Mouse (Mus musculus) heart, postnatal 0 days (tissue): ENCODE results near the gene Ky. TPM values are rescaled to one million over a fixed set of nuclear protein-coding genes. Genes with fewer than 3 reads are reported as not detected.

ENCODE experiments used
- ATAC-seq: fragments of 200-750 bp; cut with Nextera tagmentation; 2 replicates; pipeline ENCODE4 v1.8.0; 2017; ENCODE audit warnings: low read depth, moderate number of reproducible peaks, moderate library complexity; ENCODE audit not compliant: insufficient read depth
- DNase-seq: peaks from one replicate; pipeline ENCODE4 v3.0.0-alpha.2; 2016; ENCODE audit warnings: low spot score
- H3K27ac ChIP-seq: fragments of 300-500 bp; sonication (generic); 2 replicates; pipeline ENCODE4 v1.5.1; 2014; ENCODE audit warnings: low read depth, mild to moderate bottlenecking
- H3K27me3 ChIP-seq: fragments of 300-500 bp; sonication (generic); 2 replicates; pipeline ENCODE4 v1.6.1; 2014; ENCODE audit warnings: low read length, mixed read lengths; ENCODE audit not compliant: control insufficient read depth, insufficient read depth
- H3K36me3 ChIP-seq: fragments of 300-500 bp; sonication (generic); replicated peaks from 2 replicates; pipeline ENCODE4 v1.6.1; 2014; ENCODE audit warnings: low read length, mixed read lengths; ENCODE audit not compliant: control insufficient read depth, insufficient read depth
- H3K4me1 ChIP-seq: fragments of 300-500 bp; sonication (generic); 2 replicates; pipeline ENCODE4 v1.6.1; 2014; ENCODE audit warnings: antibody characterized with exemption; ENCODE audit not compliant: control insufficient read depth, insufficient read depth
- H3K4me2 ChIP-seq: fragments of 300-500 bp; sonication (generic); 2 replicates; pipeline ENCODE4 v1.6.1; 2014; ENCODE audit warnings: low read depth, mild to moderate bottlenecking, low read length, moderate library complexity
- H3K4me3 ChIP-seq: fragments of 300-500 bp; sonication (generic); 2 replicates; pipeline ENCODE4 v1.5.1; 2014; ENCODE audit warnings: low read depth, low read length
- H3K9ac ChIP-seq: fragments of 300-500 bp; sonication (generic); replicated peaks from 2 replicates; pipeline ENCODE4 v1.6.1; 2014; ENCODE audit warnings: low read depth, low read length, mixed read lengths
- H3K9me3 ChIP-seq: fragments of 300-500 bp; sonication (generic); replicated peaks from 2 replicates; pipeline ENCODE4 v1.6.1; 2016; ENCODE audit warnings: low read length; ENCODE audit not compliant: control insufficient read depth
- CTCF ChIP-seq: IDR thresholded peaks from 2 replicates; pipeline ENCODE4 v1.5.1; 2016; ENCODE audit warnings: antibody characterized with exemption, control low read depth, low read depth
- EP300 ChIP-seq: IDR thresholded peaks from 2 replicates; pipeline ENCODE4 v1.6.1; 2016; ENCODE audit warnings: antibody characterized with exemption, low read depth
- WGBS: fragments of 180-500 bp; shearing (Covaris S2); extraction: QIAGEN DNeasy Blood & Tissue Kit; methylation state at CpG from one replicate; pipeline ENCODE4 v1.1.7; 2014; 5-methylcytosine and 5-hydroxymethylcytosine counted together
- polyA plus RNA-seq: library from polyadenylated mRNA; unstranded; fragments of >200 nt; fragmentation: Nextera tagmentation; extraction: Ambion mirVana; gene quantifications from 2 replicates; pipeline ENCODE4 v1.2.1, GENCODE M21; 2015
- total RNA-seq: library from RNA; depleted of rRNA; stranded (reverse); fragments of >200 nt; gene quantifications from 2 replicates; pipeline ENCODE4 v1.2.3, GENCODE M21; 2014; ENCODE audit warnings: low replicate concordance

The Ky gene
- total and polyA plus RNA-seq, 2 experiments from 2014 or later: 2.1 to 22.1 TPM

DNA sequence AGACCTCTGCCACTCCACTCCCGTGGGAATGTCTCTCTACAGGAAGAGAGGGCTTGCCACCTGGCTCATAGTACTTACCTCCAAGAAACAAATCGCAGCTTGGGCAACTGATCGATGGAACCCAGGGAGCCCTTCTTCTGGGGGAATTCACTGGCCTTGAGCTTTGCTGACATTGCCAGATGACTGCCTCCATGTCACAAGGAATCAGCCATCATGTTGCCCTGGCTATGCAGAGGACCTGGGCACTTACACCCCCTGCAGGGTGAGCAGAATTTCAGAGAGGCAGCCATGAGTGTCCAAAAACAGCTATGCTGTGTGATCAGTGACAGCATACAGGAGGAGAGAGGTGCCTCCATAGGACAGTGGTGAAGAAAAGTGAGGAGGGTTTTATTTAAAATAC is 48.2 kb downstream of the Ky start:
- H3K27me3 ChIP-seq: no peaks in the 10 kb centered on the region
- H3K4me2 ChIP-seq: no peak overlapping the region
- DNase-seq: no peak
- 84% methylated on average over 3 of the region's 3 CpGs for WGBS
- H3K4me3 ChIP-seq: no peak overlapping the region
- H3K9ac ChIP-seq: no peak overlapping the region
- no peak overlapping the region for H3K27ac ChIP-seq
- H3K4me1 ChIP-seq: no peaks in the 10 kb centered on the region
- TF ChIP-seq CTCF (no peak), EP300 (no peak)
- H3K9me3 ChIP-seq: no peaks in the 10 kb centered on the region
- H3K36me3 ChIP-seq: no peaks in the 10 kb centered on the region
- ATAC-seq: no peak

DNA sequence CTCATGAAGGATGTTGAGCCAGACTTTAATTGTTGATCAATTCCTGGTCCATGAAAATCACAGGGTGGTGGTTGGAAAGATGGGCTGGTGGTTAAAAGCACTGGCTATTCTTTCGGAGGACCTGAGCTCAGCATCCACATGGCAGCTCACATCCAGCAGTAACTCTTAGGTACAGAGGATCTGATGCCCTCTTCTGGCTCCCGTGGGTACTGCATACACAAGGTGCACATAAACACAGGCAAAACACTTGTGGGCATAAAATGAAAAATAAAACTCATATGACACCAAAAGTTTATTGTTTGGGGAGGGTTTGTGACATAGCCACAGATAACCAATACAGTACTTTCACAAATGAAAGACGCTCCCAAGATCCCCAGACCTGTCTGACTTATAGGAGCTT is 52.9 kb downstream of the Ky start:
- 81% methylated on average over 3 of the region's 3 CpGs for WGBS
- H3K4me1 ChIP-seq: no peaks in the 10 kb centered on the region

GRCm38 (mm10) chr9:102572888-102573287 is 67.3 kb downstream of the Ky start:
- DNase-seq: no peak
- no peak for ATAC-seq
- Histone ChIP-seq H3K9ac (no peak overlapping the region), H3K4me2 (no peak overlapping the region), H3K27me3 (no peaks in the 10 kb centered on the region), H3K4me1 (no peaks in the 10 kb centered on the region), H3K4me3 (no peak overlapping the region), H3K9me3 (no peaks in the 10 kb centered on the region), H3K36me3 (no peaks in the 10 kb centered on the region), H3K27ac (no peak overlapping the region)
- no peak for TF ChIP-seq EP300
- TF ChIP-seq CTCF: no peak
- WGBS: 71% methylated on average over 5 of the region's 5 CpGs

More for the DNA sequence above, 52.9 kb downstream of the Ky start:
- H3K27me3 ChIP-seq: no peaks in the 10 kb centered on the region
- H3K4me2 ChIP-seq: no peak overlapping the region
- H3K27ac ChIP-seq: no peak overlapping the region
- TF ChIP-seq EP300: no peak
- no peak for TF ChIP-seq CTCF
- no peak overlapping the region for H3K4me3 ChIP-seq
- no peak for DNase-seq
- H3K9ac ChIP-seq: no peak overlapping the region
- H3K9me3 ChIP-seq: no peaks in the 10 kb centered on the region
- no peak for ATAC-seq
- no peaks in the 10 kb centered on the region for H3K36me3 ChIP-seq

GRCm38 (mm10) chr9:102577480-102577879 is 71.9 kb downstream of the Ky start:
- Histone ChIP-seq H3K4me2 (no peak overlapping the region), H3K9me3 (no peaks in the 10 kb centered on the region), H3K27ac (no peak overlapping the region), H3K4me1 (no peaks in the 10 kb centered on the region), H3K36me3 (no peaks in the 10 kb centered on the region), H3K4me3 (no peak overlapping the region), H3K27me3 (no peaks in the 10 kb centered on the region), H3K9ac (no peak overlapping the region)
- no peak for TF ChIP-seq CTCF
- TF ChIP-seq EP300: no peak
- peak; percentile 51 for DNase-seq
- ATAC-seq: no peak
- WGBS: 50% methylated on average over 5 of the region's 5 CpGs

DNA sequence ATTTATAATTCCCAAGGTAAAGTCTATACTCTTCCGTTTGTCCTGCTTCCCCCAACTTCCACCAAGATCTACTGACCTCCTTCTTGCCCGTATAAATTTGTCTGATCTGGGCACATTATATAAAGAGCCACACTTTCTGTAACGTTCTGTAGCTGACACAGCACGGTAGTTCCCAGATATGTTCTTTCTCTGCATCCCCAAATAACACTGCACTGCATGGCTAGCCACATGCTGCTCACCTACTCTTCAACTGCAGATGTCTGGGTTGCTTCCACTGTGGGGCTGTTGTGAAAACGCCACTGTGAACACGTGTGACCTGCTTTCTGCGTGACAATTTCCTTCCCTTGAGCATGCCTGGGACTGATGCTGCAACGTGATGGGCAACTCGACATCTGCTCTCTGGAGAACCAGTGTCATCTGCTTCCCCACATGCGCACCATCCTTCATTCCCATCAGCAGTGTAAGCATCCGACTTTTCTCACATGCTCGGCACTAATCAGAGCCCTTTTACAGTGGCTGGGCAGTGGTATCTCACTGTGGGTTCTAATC is 76.4 kb downstream of the Ky start:
- Histone ChIP-seq H3K4me1 (no peaks in the 10 kb centered on the region), H3K4me2 (no peak overlapping the region), H3K36me3 (peaks cover 23% of the 10 kb centered on the region), H3K4me3 (no peak overlapping the region), H3K27me3 (no peaks in the 10 kb centered on the region), H3K9me3 (no peaks in the 10 kb centered on the region), H3K9ac (no peak overlapping the region), H3K27ac (no peak overlapping the region)
- TF ChIP-seq EP300 (no peak), CTCF (no peak)
- 68% methylated on average over 12 of the region's 12 CpGs for WGBS
- DNase-seq (no peak), ATAC-seq (no peak)

- no peak overlapping the region for H3K4me3 ChIP-seq
- ATAC-seq (no peak), DNase-seq (no peak)
- no peak overlapping the region for H3K4me2 ChIP-seq
- peaks cover 37% of the 10 kb centered on the region for H3K36me3 ChIP-seq
- 88% methylated on average over 5 of the region's 5 CpGs for WGBS
- no peaks in the 10 kb centered on the region for H3K9me3 ChIP-seq
- TF ChIP-seq CTCF (no peak), EP300 (no peak)
- H3K4me1 ChIP-seq: no peaks in the 10 kb centered on the region
- no peak overlapping the region for H3K9ac ChIP-seq
- no peak overlapping the region for H3K27ac ChIP-seq
- H3K27me3 ChIP-seq: no peaks in the 10 kb centered on the region
Observed at GRCm38 (mm10) chr9:102587347-102587746, 81.8 kb downstream of the Ky start.
